Mouse (Mus musculus) T-helper 17 cell (primary cell): Measurements from ENCODE around the gene Il34.

ENCODE experiments used
- in situ Hi-C, 2 experiments: fragments of 300-600 bp; cut with MboI, MseI; formaldehyde crosslinking; loops; 1 replicate in 1 of 2; 2 replicates in 1 of 2; pipeline ENCODE4 v1.15.1; 2025; ENCODE audit warnings: high pct_unique_total_duplicates in 2 of 2

Gene Il34

GRCm38 (mm10) chr8:110742452-110742818 is 63.3 kb downstream of the Il34 start:
- in situ Hi-C loops, result no loop called here

- in situ Hi-C loops, result no loop called here
Observed at GRCm38 (mm10) chr8:110741816-110742451, 63.8 kb downstream of the Il34 start.

GRCm38 (mm10) chr8:110740629-110741175 is 65.0 kb downstream of the Il34 start:
- in situ Hi-C loops, result no loop called here

GRCm38 (mm10) chr8:110738591-110739195 is 67.0 kb downstream of the Il34 start:
- in situ Hi-C loops, result no loop called here

GRCm38 (mm10) chr8:110733036-110733435 is 72.7 kb downstream of the Il34 start:
- in situ Hi-C loops, result no loop called here

GRCm38 (mm10) chr8:110731346-110731859 is 74.3 kb downstream of the Il34 start:
- in situ Hi-C loops, result no loop called here

- in situ Hi-C loops, result no loop called here
Observed at GRCm38 (mm10) chr8:110726893-110727292, 78.8 kb downstream of the Il34 start.

- in situ Hi-C loops, result no loop called here
Observed at GRCm38 (mm10) chr8:110725084-110725838, 80.5 kb downstream of the Il34 start.

GRCm38 (mm10) chr8:110724493-110724892 is 81.2 kb downstream of the Il34 start:
- in situ Hi-C loops, result loop anchor here in 1 of 2 experiments (5.0 kb wide), 1 partner anchor 107 kb away; the partner anchor contains the start of gene Vac14

- in situ Hi-C loops, result loop anchor here in 1 of 2 experiments (5.0 kb wide), 1 partner anchor 105 kb away; the partner anchor contains the start of gene Vac14
Observed at GRCm38 (mm10) chr8:110722414-110723011, 83.2 kb downstream of the Il34 start.

- in situ Hi-C loops, result loop anchor here in 1 of 2 experiments (5.0 kb wide), 1 partner anchor 105 kb away; the partner anchor contains the start of gene Vac14
Observed at GRCm38 (mm10) chr8:110721606-110722413, 83.9 kb downstream of the Il34 start.

- in situ Hi-C loops, result loop anchor here in 1 of 2 experiments (5.0 kb wide), 1 partner anchor 104 kb away; the partner anchor contains the start of gene Vac14
Observed at GRCm38 (mm10) chr8:110720685-110721598, 84.8 kb downstream of the Il34 start, which contains the start of gene Mtss1l. Gene Mtss1l, plus strand, starts transcription at chr8:110721476.

- in situ Hi-C loops, result loop anchor here (5.0 kb wide), 1 partner anchor 103 kb away; the partner anchor contains the start of gene Vac14 (in 2 of the 2)
Observed at GRCm38 (mm10) chr8:110719898-110720653, 85.6 kb downstream of the Il34 start.

- in situ Hi-C loops, result loop anchor here in 1 of 2 experiments (5.0 kb wide), 1 partner anchor 102 kb away; the partner anchor contains the start of gene Vac14
Observed at GRCm38 (mm10) chr8:110718969-110719670, 86.6 kb downstream of the Il34 start.

- in situ Hi-C loops, result loop anchor here in 1 of 2 experiments (5.0 kb wide), 1 partner anchor 101 kb away; the partner anchor contains the start of gene Vac14
Observed at GRCm38 (mm10) chr8:110718209-110718968, 87.3 kb downstream of the Il34 start.

- in situ Hi-C loops, result loop anchor here in 1 of 2 experiments (5.0 kb wide), 1 partner anchor 100 kb away; the partner anchor contains the start of gene Vac14
Observed at GRCm38 (mm10) chr8:110717131-110717530, 88.6 kb downstream of the Il34 start.

- in situ Hi-C loops, result loop anchor here in 1 of 2 experiments (5.0 kb wide), 1 partner anchor 99 kb away; the partner anchor contains the start of gene Vac14
Observed at GRCm38 (mm10) chr8:110716075-110716474, 89.6 kb downstream of the Il34 start.
